ENCODE assay signal across 14 mouse cellular contexts in genomic region chr5:24264151-24264550, GRCm38 (mm10).
"Had no signal": no experiment of that assay in that cellular context is flagged by ENCODE, and none has a peak within 500 bp of the region (broad histone marks: within the 10 kb centered on the region; RNA-seq: fewer than 3 reads in every experiment).

No protein-coding gene starts in this region.

- H3K4me3 ChIP-seq: left cerebral cortex, adult 2 months; limb, embryonic 10.5 days; liver, embryonic 15.5 days; midbrain, embryonic 10.5 days; neural tube, embryonic 12.5 days had no signal

- H3K27ac ChIP-seq: left cerebral cortex, adult 2 months; limb, embryonic 10.5 days; liver, embryonic 15.5 days; midbrain, embryonic 10.5 days; neural tube, embryonic 12.5 days had no signal

- ATAC-seq: lung, postnatal 0 days had no signal

- H3K4me2 ChIP-seq: liver, embryonic 11.5 days; liver, embryonic 15.5 days; neural tube, embryonic 12.5 days had no signal

- H3K4me1 ChIP-seq: liver, embryonic 15.5 days had no signal

- H3K27me3 ChIP-seq: neural tube, embryonic 12.5 days had no signal

- H3K9ac ChIP-seq: liver, embryonic 15.5 days; neural tube, embryonic 12.5 days had no signal

- DNase-seq: kidney, adult 18-20 months; kidney, postnatal 10 days; lung, adult 2 months; lung, postnatal 36 days; midbrain, embryonic 14.5 days; right cerebral cortex, postnatal 25 days; thymus, postnatal 36 days had no signal

- H3K36me3 ChIP-seq: limb, embryonic 10.5 days; liver, embryonic 15.5 days; midbrain, embryonic 10.5 days; neural tube, embryonic 12.5 days had no signal

- H3K9me3 ChIP-seq: limb, embryonic 10.5 days; liver, embryonic 15.5 days; midbrain, embryonic 10.5 days; neural tube, embryonic 12.5 days had no signal
